Mouse (Mus musculus) gastrocnemius, postnatal 10 days (tissue): ENCODE measurements around the gene Il12a. TPM values are rescaled to one million over a fixed set of nuclear protein-coding genes. Genes with fewer than 3 reads are reported as not detected.
"Not testable (repeated sequence)": the region's sequence is repeated elsewhere in the genome, so short reads cannot be mapped to it uniquely, and the experiment has no call there.

Source experiments
- DNase-seq: peaks from one replicate; pipeline ENCODE4 v3.0.0; 2021; ENCODE audit warnings: mixed read lengths
- total RNA-seq, 2 experiments: library from RNA; stranded (reverse); gene quantifications; 2 replicates each; pipeline ENCODE4 v1.2.3; 2021

Il12a gene
- total RNA-seq, 2 experiments from 2014 or later = 4.7 to 6.2 TPM

GRCm38 (mm10) chr3:68742718-68743471 lies 52.5 kb downstream of the Il12a start:
- no peak for DNase-seq

DNA sequence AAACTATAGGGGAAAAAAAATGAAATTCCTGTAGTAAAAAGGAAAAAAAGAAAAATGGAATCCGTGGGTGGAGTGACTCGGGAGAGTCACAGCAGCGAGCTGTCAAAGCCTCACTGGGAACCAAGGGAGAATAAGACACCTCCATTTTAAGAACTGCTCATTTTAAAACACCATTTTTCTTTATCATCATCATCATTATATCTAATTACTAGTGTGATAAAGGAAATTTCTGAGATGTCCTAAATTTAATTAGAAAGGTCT lies 53.0 kb downstream of the Il12a start:
- no peak for DNase-seq

- no peak for DNase-seq
Measured at GRCm38 (mm10) chr3:68744162-68744561, 53.7 kb downstream of the Il12a start.

- DNase-seq = no peak
Measured at GRCm38 (mm10) chr3:68745033-68745432, 54.6 kb downstream of the Il12a start.

- not testable (repeated sequence) for DNase-seq
Measured at GRCm38 (mm10) chr3:68746282-68746681, 55.8 kb downstream of the Il12a start.

Other genes with a start within 250 kb of the Il12a start
- gene 1110032F04Rik, start 178.9 kb downstream of the Il12a start, total RNA-seq = under 1 TPM; 0.40 to 0.70 TPM